Mouse (Mus musculus): ENCODE results near the gene Olfr154. TPM values are rescaled to one million over a fixed set of nuclear protein-coding genes. Genes with fewer than 3 reads are reported as not detected.

The Olfr154 gene
- not detected in 2 replicates for polyA plus RNA-seq (2015; fragmentation: Nextera tagmentation; extraction: Ambion mirVana)

DNA sequence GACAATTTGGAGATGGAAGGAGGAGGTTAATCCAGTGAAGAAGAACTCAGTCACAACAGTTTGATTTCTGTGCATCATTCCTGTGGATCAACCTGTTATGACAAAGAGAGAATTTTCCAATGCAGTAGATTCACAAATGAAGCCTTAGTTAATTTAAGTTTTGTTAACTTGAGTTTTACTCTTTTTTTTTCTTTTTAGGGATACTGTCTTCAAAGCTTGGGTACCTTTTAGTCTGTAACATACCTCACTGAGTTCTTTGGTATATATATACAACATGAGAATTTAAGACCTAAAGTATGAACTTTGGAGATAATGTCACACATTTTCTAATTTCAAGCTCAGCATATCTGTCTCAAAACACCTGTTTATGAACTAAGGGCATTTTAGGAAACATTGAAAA lies at the start of gene Olfr154:
Gene Olfr154, minus strand, starts transcription at position 101 of the 400 bp plus-strand sequence.

GRCm38 (mm10) chr2:85689131-85689530 lies 24.9 kb upstream of the Olfr154 start, which contains the start of gene Olfr1008:
Gene Olfr1008, plus strand, starts transcription at chr2:85689431.

DNA sequence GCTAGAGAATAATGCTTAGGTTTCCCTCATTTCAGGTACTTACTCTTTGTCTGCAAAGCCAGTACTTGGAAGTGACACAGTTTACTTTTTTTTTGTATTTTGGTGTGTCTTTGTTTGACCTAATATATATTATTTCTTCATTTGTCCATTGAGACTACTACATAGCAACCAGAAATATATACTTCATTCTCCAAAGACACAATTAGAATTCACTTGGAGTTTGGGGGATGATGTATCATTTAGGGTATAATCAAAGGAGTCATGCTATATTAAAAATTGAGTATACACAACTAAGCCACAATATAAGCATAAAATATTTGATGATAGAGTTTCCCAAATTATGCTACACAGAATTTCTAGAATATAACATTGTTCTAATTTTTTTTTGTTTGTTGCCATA lies 14.4 kb upstream of the Olfr154 start, which contains the start of gene Olfr1006:
Gene Olfr1006, minus strand, starts transcription at position 101 of the 400 bp plus-strand sequence.

DNA sequence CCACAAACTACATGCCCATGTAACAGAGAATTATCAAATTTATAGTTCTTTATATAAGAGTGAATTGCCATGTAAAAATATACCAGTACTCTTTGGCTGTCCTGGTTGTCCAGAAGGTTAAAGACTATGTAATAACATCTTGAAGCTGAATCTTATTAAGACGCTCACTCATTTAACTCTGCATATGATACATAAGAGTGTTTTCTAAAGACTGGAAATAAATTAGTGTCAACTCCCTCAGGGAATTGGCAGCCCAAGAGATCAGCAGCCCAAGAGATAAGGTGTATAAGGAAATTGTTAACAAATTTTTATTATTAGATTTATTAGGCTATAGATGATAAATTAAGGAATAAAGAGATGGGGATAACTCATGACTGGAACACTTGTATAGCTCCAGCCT lies 13.7 kb downstream of the Olfr154 start, which contains the start of gene Olfr1002:
Gene Olfr1002, minus strand, starts transcription at position 101 of the 400 bp plus-strand sequence.

Other genes starting within 250 kb of the Olfr154 start
- not detected in 2 replicates for gene Olfr993, start 249.6 kb downstream of the Olfr154 start, polyA plus RNA-seq (2015; fragmentation: Nextera tagmentation; extraction: Ambion mirVana)
- gene Olfr994, start 228.0 kb downstream of the Olfr154 start, polyA plus RNA-seq (2015; fragmentation: Nextera tagmentation; extraction: Ambion mirVana), result not detected in 2 replicates
- not detected in 2 replicates for gene Olfr995, start 220.8 kb downstream of the Olfr154 start, polyA plus RNA-seq (2015; fragmentation: Nextera tagmentation; extraction: Ambion mirVana)
- gene 4833423E24Rik, start 145.4 kb downstream of the Olfr154 start, polyA plus RNA-seq (2015; fragmentation: Nextera tagmentation; extraction: Ambion mirVana), result 0.19 and 0.83 TPM in 2 replicates
- not detected in 2 replicates for gene Olfr996, start 85.2 kb downstream of the Olfr154 start, polyA plus RNA-seq (2015; fragmentation: Nextera tagmentation; extraction: Ambion mirVana)
- 0.22 TPM in 1 of 2 replicates, not detected in the other for gene Olfr998, start 75.5 kb downstream of the Olfr154 start, polyA plus RNA-seq (2015; fragmentation: Nextera tagmentation; extraction: Ambion mirVana)
- gene Olfr1000, start 52.6 kb downstream of the Olfr154 start, polyA plus RNA-seq (2015; fragmentation: Nextera tagmentation; extraction: Ambion mirVana), result not detected in 2 replicates
- gene Olfr1002, start 13.8 kb downstream of the Olfr154 start, polyA plus RNA-seq (2015; fragmentation: Nextera tagmentation; extraction: Ambion mirVana), result not detected in 2 replicates
- 0.11 TPM in 1 of 2 replicates, not detected in the other for gene Olfr1006, start 14.3 kb upstream of the Olfr154 start, polyA plus RNA-seq (2015; fragmentation: Nextera tagmentation; extraction: Ambion mirVana)
- gene Olfr1008, start 25.0 kb upstream of the Olfr154 start, polyA plus RNA-seq (2015; fragmentation: Nextera tagmentation; extraction: Ambion mirVana), result not detected in 2 replicates
- gene Olfr1009, start 51.0 kb upstream of the Olfr154 start, polyA plus RNA-seq (2015; fragmentation: Nextera tagmentation; extraction: Ambion mirVana), result not detected in 2 replicates
- 0.05 TPM in 1 of 2 replicates, not detected in the other for gene Olfr1012, start 98.3 kb upstream of the Olfr154 start, polyA plus RNA-seq (2015; fragmentation: Nextera tagmentation; extraction: Ambion mirVana)
- gene Olfr1013, start 102.6 kb upstream of the Olfr154 start, polyA plus RNA-seq (2015; fragmentation: Nextera tagmentation; extraction: Ambion mirVana), result not detected in 2 replicates
- not detected in 2 replicates for gene Olfr1014, start 108.3 kb upstream of the Olfr154 start, polyA plus RNA-seq (2015; fragmentation: Nextera tagmentation; extraction: Ambion mirVana)
- gene Olfr1015, start 117.6 kb upstream of the Olfr154 start, polyA plus RNA-seq (2015; fragmentation: Nextera tagmentation; extraction: Ambion mirVana), result not detected in 2 replicates
- gene Olfr1016, start 138.1 kb upstream of the Olfr154 start, polyA plus RNA-seq (2015; fragmentation: Nextera tagmentation; extraction: Ambion mirVana), result not detected in 2 replicates
- not detected in 2 replicates for gene Olfr1018, start 154.0 kb upstream of the Olfr154 start, polyA plus RNA-seq (2015; fragmentation: Nextera tagmentation; extraction: Ambion mirVana)
- gene Olfr1019, start 181.0 kb upstream of the Olfr154 start, polyA plus RNA-seq (2015; fragmentation: Nextera tagmentation; extraction: Ambion mirVana), result not detected in 2 replicates
- not detected in 2 replicates for gene Olfr1020, start 182.6 kb upstream of the Olfr154 start, polyA plus RNA-seq (2015; fragmentation: Nextera tagmentation; extraction: Ambion mirVana)
- not detected in 2 replicates for gene Olfr1022, start 204.1 kb upstream of the Olfr154 start, polyA plus RNA-seq (2015; fragmentation: Nextera tagmentation; extraction: Ambion mirVana)
- gene Olfr1023, start 221.2 kb upstream of the Olfr154 start, polyA plus RNA-seq (2015; fragmentation: Nextera tagmentation; extraction: Ambion mirVana), result not detected in 2 replicates
- gene Olfr1024, start 240.6 kb upstream of the Olfr154 start, polyA plus RNA-seq (2015; fragmentation: Nextera tagmentation; extraction: Ambion mirVana), result not detected in 2 replicates